Mouse (Mus musculus) cerebellum, adult 2 months (tissue): ENCODE measurements around the gene Lce1m.

Experiments used
- CTCF ChIP-seq: fragments of 200-500 bp; IDR thresholded peaks from 2 replicates; pipeline ENCODE4 v1.5.1; 2011; ENCODE audit warnings: low read depth, mild to moderate bottlenecking, control low read depth, low read length, moderate library complexity, borderline replicate concordance; ENCODE audit not compliant: insufficient read depth
- POLR2A ChIP-seq: fragments of 200-500 bp; IDR thresholded peaks from 2 replicates; pipeline ENCODE4 v1.6.1; 2011; ENCODE audit warnings: low read length, control low read depth, borderline replicate concordance; ENCODE audit not compliant: insufficient read depth

GRCm38 (mm10) chr3:92998691-92999090, 20.2 kb downstream of the Lce1m start:
- TF ChIP-seq CTCF (peak; percentile 62), POLR2A (no peak)
